Mouse (Mus musculus): ENCODE results near the gene Sectm1b. TPM values are rescaled to one million over a fixed set of nuclear protein-coding genes. Genes with fewer than 3 reads are reported as not detected.

Sectm1b gene
- polyA plus RNA-seq, 1 experiment from 2014 or later, result not detected

GRCm38 (mm10) chr11:121010044-121010755 is 53.2 kb downstream of the Sectm1b start:
- no peak overlapping the region for H3K4me3 ChIP-seq
- WGBS, result 99% methylated on average over 3 of the region's 3 CpGs
- no peaks in the 10 kb centered on the region for H3K36me3 ChIP-seq
- no peaks in the 10 kb centered on the region for H3K9me3 ChIP-seq
- H3K27me3 ChIP-seq, result no peaks in the 10 kb centered on the region
- H3K4me1 ChIP-seq (replicated peaks), result no peaks in the 10 kb centered on the region
- ATAC-seq (ENCODE audit: low FRiP score), result no peak
- H3K9ac ChIP-seq, result no peak overlapping the region
- H3K4me2 ChIP-seq, result no peak overlapping the region
- no peak overlapping the region for H3K27ac ChIP-seq

- 72% methylated on average over 6 of the region's 6 CpGs for WGBS
- no peak overlapping the region for H3K4me2 ChIP-seq
- ATAC-seq (ENCODE audit: low FRiP score), result no peak
- H3K27me3 ChIP-seq, result no peaks in the 10 kb centered on the region
- H3K9ac ChIP-seq, result no peak overlapping the region
- H3K36me3 ChIP-seq, result no peaks in the 10 kb centered on the region
- H3K4me3 ChIP-seq, result no peak overlapping the region
- H3K9me3 ChIP-seq, result no peaks in the 10 kb centered on the region
- no peaks in the 10 kb centered on the region for H3K4me1 ChIP-seq (replicated peaks)
- no peak overlapping the region for H3K27ac ChIP-seq
These were observed 57.2 kb downstream of the Sectm1b start for GRCm38 (mm10) chr11:121006184-121006583.

GRCm38 (mm10) chr11:121004281-121004680 is 59.1 kb downstream of the Sectm1b start:
- Histone ChIP-seq H3K36me3 (no peaks in the 10 kb centered on the region), H3K4me2 (no peak overlapping the region), H3K27me3 (no peaks in the 10 kb centered on the region), H3K9me3 (no peaks in the 10 kb centered on the region), H3K4me3 (no peak overlapping the region), H3K27ac (no peak overlapping the region), H3K4me1 (replicated peaks) (no peaks in the 10 kb centered on the region), H3K9ac (no peak overlapping the region)
- WGBS, result 62% methylated on average over 5 of the region's 5 CpGs
- no peak for ATAC-seq (ENCODE audit: low FRiP score)

Other genes with a start within 250 kb of the Sectm1b start
- gene Fasn, start 239.0 kb downstream of the Sectm1b start, polyA plus RNA-seq (2015; fragmentation: Nextera tagmentation; extraction: Ambion mirVana), result 67.9 and 69.7 TPM in 2 replicates
- 4.8 and 5.4 TPM in 2 replicates for gene Ccdc57, start 130.7 kb downstream of the Sectm1b start, polyA plus RNA-seq (2015; fragmentation: Nextera tagmentation; extraction: Ambion mirVana)
- gene Slc16a3, start 115.1 kb downstream of the Sectm1b start, polyA plus RNA-seq (2015; fragmentation: Nextera tagmentation; extraction: Ambion mirVana), result 11.7 and 14.9 TPM in 2 replicates
- gene Csnk1d, start 72.2 kb downstream of the Sectm1b start, polyA plus RNA-seq (2015; fragmentation: Nextera tagmentation; extraction: Ambion mirVana), result 147 and 148 TPM in 2 replicates
- gene Cd7, start 24.2 kb downstream of the Sectm1b start, polyA plus RNA-seq (2015; fragmentation: Nextera tagmentation; extraction: Ambion mirVana), result not detected in 2 replicates
- gene Sectm1a, start 17.7 kb upstream of the Sectm1b start, polyA plus RNA-seq (2015; fragmentation: Nextera tagmentation; extraction: Ambion mirVana), result not detected in 2 replicates
- gene Tex19.2, start 55.1 kb upstream of the Sectm1b start, polyA plus RNA-seq (2015; fragmentation: Nextera tagmentation; extraction: Ambion mirVana), result not detected in 2 replicates
- gene Tex19.1, start 82.6 kb upstream of the Sectm1b start, polyA plus RNA-seq (2015; fragmentation: Nextera tagmentation; extraction: Ambion mirVana), result not detected in 2 replicates
- gene Uts2r, start 96.7 kb upstream of the Sectm1b start, polyA plus RNA-seq (2015; fragmentation: Nextera tagmentation; extraction: Ambion mirVana), result 0.19 and 0.30 TPM in 2 replicates
- gene Hexdc, start 140.9 kb upstream of the Sectm1b start, polyA plus RNA-seq (2015; fragmentation: Nextera tagmentation; extraction: Ambion mirVana), result 17.8 and 20.5 TPM in 2 replicates
- 23.9 and 24.2 TPM in 2 replicates for gene Ogfod3, start 141.1 kb upstream of the Sectm1b start, polyA plus RNA-seq (2015; fragmentation: Nextera tagmentation; extraction: Ambion mirVana)
- gene Cybc1, start 165.8 kb upstream of the Sectm1b start, polyA plus RNA-seq (2015; fragmentation: Nextera tagmentation; extraction: Ambion mirVana), result 39.3 and 42.2 TPM in 2 replicates
- gene Narf, start 173.7 kb upstream of the Sectm1b start, polyA plus RNA-seq (2015; fragmentation: Nextera tagmentation; extraction: Ambion mirVana), result 94.8 and 95.5 TPM in 2 replicates
- 12.1 and 12.2 TPM in 2 replicates for gene Foxk2, start 196.4 kb upstream of the Sectm1b start, polyA plus RNA-seq (2015; fragmentation: Nextera tagmentation; extraction: Ambion mirVana)